Mouse (Mus musculus) heart, embryonic 14.5 days (tissue): Measurements from ENCODE around the gene Csmd2. TPM values are rescaled to one million over a fixed set of nuclear protein-coding genes. Genes with fewer than 3 reads are reported as not detected.

Experiments
- ATAC-seq: fragments of 200-750 bp; cut with Nextera tagmentation; 2 replicates; pipeline ENCODE4 v1.8.0; 2017; ENCODE audit warnings: low read depth, moderate TSS enrichment; ENCODE audit not compliant: insufficient number of reproducible peaks, insufficient read depth, low FRiP score
- H3K27ac ChIP-seq, 2 experiments: fragments of 200-500 bp in 1 of 2; fragments of 300-500 bp in 1 of 2; sonication (generic) in 1 of 2; replicated peaks in 1 of 2; 2 replicates each; pipeline ENCODE4 v1.5.1; 2012 to 2014; ENCODE audit warnings: low read depth in 2 of 2, low read length in 2 of 2, control low read depth in 1 of 2, mild to moderate bottlenecking in 1 of 2, mixed read lengths in 1 of 2; ENCODE audit not compliant: control insufficient read depth in 1 of 2, insufficient read depth in 1 of 2
- H3K27me3 ChIP-seq: fragments of 300-500 bp; sonication (generic); 2 replicates; pipeline ENCODE4 v1.6.1; 2014; ENCODE audit warnings: mild to moderate bottlenecking, low read length, control low read depth; ENCODE audit not compliant: control insufficient read depth, insufficient read depth
- H3K36me3 ChIP-seq: fragments of 300-500 bp; sonication (generic); 2 replicates; pipeline ENCODE4 v1.6.1; 2014; ENCODE audit warnings: mild to moderate bottlenecking, control low read depth, low read length, mixed read lengths; ENCODE audit not compliant: control insufficient read depth, insufficient read depth
- H3K4me1 ChIP-seq, 2 experiments: fragments of 200-500 bp in 1 of 2; fragments of 300-500 bp in 1 of 2; sonication (generic) in 1 of 2; 2 replicates each; pipeline ENCODE4 v1.6.1; 2012 to 2014; ENCODE audit warnings: low read length in 2 of 2, control low read depth in 1 of 2, mixed read lengths in 1 of 2; ENCODE audit not compliant: control insufficient read depth in 2 of 2, insufficient read depth in 2 of 2
- H3K4me2 ChIP-seq: fragments of 300-500 bp; sonication (generic); 2 replicates; pipeline ENCODE4 v1.6.1; 2014; ENCODE audit warnings: mild to moderate bottlenecking, low read length
- H3K4me3 ChIP-seq, 2 experiments: fragments of 200-500 bp in 1 of 2; fragments of 300-500 bp in 1 of 2; sonication (generic) in 1 of 2; 2 replicates each; pipeline ENCODE4 v1.5.1; 2012 to 2014; ENCODE audit warnings: low read length in 2 of 2, mild to moderate bottlenecking in 2 of 2, control low read depth in 1 of 2, low read depth in 1 of 2, moderate library complexity in 1 of 2; ENCODE audit not compliant: control insufficient read depth in 1 of 2, insufficient read depth in 1 of 2
- H3K9ac ChIP-seq: fragments of 300-500 bp; sonication (generic); 2 replicates; pipeline ENCODE4 v1.6.1; 2014; ENCODE audit warnings: mild to moderate bottlenecking, low read length
- H3K9me3 ChIP-seq: fragments of 300-500 bp; sonication (generic); 2 replicates; pipeline ENCODE4 v1.6.1; 2016; ENCODE audit warnings: low read length, control low read depth; ENCODE audit not compliant: control insufficient read depth
- WGBS: fragments of 180-500 bp; shearing (Covaris S2); extraction: QIAGEN DNeasy Blood & Tissue Kit; methylation state at CpG from one replicate; pipeline ENCODE4 v1.1.7; 2014; 5-methylcytosine and 5-hydroxymethylcytosine counted together
- polyA plus RNA-seq: library from polyadenylated mRNA; unstranded; fragments of >200 nt; fragmentation: Nextera tagmentation; extraction: Ambion mirVana; gene quantifications from 2 replicates; pipeline ENCODE4 v1.2.1, GENCODE M21; 2014

The Csmd2 gene
- polyA plus RNA-seq, 1 experiment from 2014 or later, result 0.04 TPM

GRCm38 (mm10) chr4:128400016-128400415, 412.4 kb downstream of the Csmd2 start:
- Histone ChIP-seq H3K36me3 (no peaks in the 10 kb centered on the region), H3K9me3 (no peaks in the 10 kb centered on the region), H3K4me3 (no peak overlapping the region), H3K9ac (no peak overlapping the region), H3K4me2 (no peak overlapping the region), H3K4me1 (peaks cover 2 to 4% of the 10 kb centered on the region in 2 experiments; a peak in 1 of 4 replicates), H3K27me3 (no peaks in the 10 kb centered on the region), H3K27ac (no peak overlapping the region)
- no peak for ATAC-seq
- WGBS, result 91% methylated on average over 6 of the region's 6 CpGs

GRCm38 (mm10) chr4:128401591-128401990, 413.9 kb downstream of the Csmd2 start:
- no peak overlapping the region for H3K4me2 ChIP-seq
- H3K36me3 ChIP-seq, result no peaks in the 10 kb centered on the region
- no peak overlapping the region for H3K4me3 ChIP-seq
- ATAC-seq, result no peak
- H3K9me3 ChIP-seq, result 0 out of 2 replicates have a peak, but pooled peaks cover 4% of the 10 kb centered on the region
- no peak overlapping the region for H3K27ac ChIP-seq
- H3K9ac ChIP-seq, result no peak overlapping the region
- H3K27me3 ChIP-seq, result no peaks in the 10 kb centered on the region
- WGBS, result 73% methylated on average over 3 of the region's 3 CpGs
- peaks cover 2 to 4% of the 10 kb centered on the region in 2 experiments; a peak in 1 of 4 replicates for H3K4me1 ChIP-seq

GRCm38 (mm10) chr4:128402706-128403105, 415.0 kb downstream of the Csmd2 start:
- no peak overlapping the region for H3K9ac ChIP-seq
- no peaks in the 10 kb centered on the region for H3K27me3 ChIP-seq
- H3K36me3 ChIP-seq, result no peaks in the 10 kb centered on the region
- H3K9me3 ChIP-seq, result 0 out of 2 replicates have a peak, but pooled peaks cover 4% of the 10 kb centered on the region
- H3K4me1 ChIP-seq, result peaks cover 2 to 4% of the 10 kb centered on the region in 2 experiments; a peak in 1 of 4 replicates
- WGBS, result 57% methylated on average over 1 of the region's 1 CpGs
- no peak overlapping the region for H3K4me3 ChIP-seq
- no peak overlapping the region for H3K27ac ChIP-seq
- ATAC-seq, result no peak
- no peak overlapping the region for H3K4me2 ChIP-seq

- H3K36me3 ChIP-seq, result no peaks in the 10 kb centered on the region
- H3K9me3 ChIP-seq, result 0 out of 2 replicates have a peak, but pooled peaks cover 4% of the 10 kb centered on the region
- no peak for ATAC-seq
- H3K4me1 ChIP-seq, result no peaks in the 10 kb centered on the region
- no peaks in the 10 kb centered on the region for H3K27me3 ChIP-seq
- H3K9ac ChIP-seq, result no peak overlapping the region
- H3K27ac ChIP-seq, result no peak overlapping the region
- no peak overlapping the region for H3K4me2 ChIP-seq
- WGBS, result 91% methylated on average over 3 of the region's 3 CpGs
- no peak overlapping the region for H3K4me3 ChIP-seq
Observed at GRCm38 (mm10) chr4:128405576-128405975, 417.9 kb downstream of the Csmd2 start.

- Histone ChIP-seq H3K36me3 (no peaks in the 10 kb centered on the region), H3K4me1 (no peaks in the 10 kb centered on the region), H3K9ac (no peak overlapping the region), H3K4me2 (no peak overlapping the region), H3K4me3 (no peak overlapping the region), H3K27ac (no peak overlapping the region), H3K9me3 (0 out of 2 replicates have a peak, but pooled peaks cover 4% of the 10 kb centered on the region), H3K27me3 (no peaks in the 10 kb centered on the region)
- no peak for ATAC-seq
- WGBS, result 78% methylated on average over 9 of the region's 9 CpGs
Observed at GRCm38 (mm10) chr4:128407084-128407845, 419.6 kb downstream of the Csmd2 start.

GRCm38 (mm10) chr4:128411941-128412630, 424.4 kb downstream of the Csmd2 start:
- H3K27ac ChIP-seq, result no peak overlapping the region
- H3K27me3 ChIP-seq, result no peaks in the 10 kb centered on the region
- H3K9me3 ChIP-seq, result no peaks in the 10 kb centered on the region
- H3K4me1 ChIP-seq, result no peaks in the 10 kb centered on the region
- H3K36me3 ChIP-seq, result no peaks in the 10 kb centered on the region
- WGBS, result 81% methylated on average over 7 of the region's 7 CpGs
- H3K4me3 ChIP-seq, result no peak overlapping the region
- no peak overlapping the region for H3K9ac ChIP-seq
- ATAC-seq, result no peak
- H3K4me2 ChIP-seq, result no peak overlapping the region

GRCm38 (mm10) chr4:128414741-128415140, 427.1 kb downstream of the Csmd2 start:
- Histone ChIP-seq H3K4me1 (no peaks in the 10 kb centered on the region), H3K27me3 (no peaks in the 10 kb centered on the region), H3K36me3 (no peaks in the 10 kb centered on the region), H3K4me3 (no peak overlapping the region), H3K9me3 (no peaks in the 10 kb centered on the region), H3K4me2 (no peak overlapping the region), H3K27ac (no peak overlapping the region), H3K9ac (no peak overlapping the region)
- no peak for ATAC-seq
- 75% methylated on average over 2 of the region's 2 CpGs for WGBS
